Mouse (Mus musculus) frontal cortex, postnatal 36 days (tissue): ENCODE measurements around the gene Donson.
A peak's percentile ranks its signal among the peaks of the same experiment; 100 is the strongest.
"Not testable (repeated sequence)": the region's sequence is repeated elsewhere in the genome, so short reads cannot be mapped to it uniquely, and the experiment has no call there.

Source experiments
- DNase-seq, 2 experiments: peaks; one replicate each; pipeline ENCODE4 v3.0.0; 2022; ENCODE audit warnings: low spot score in 2 of 2

Donson gene

DNA sequence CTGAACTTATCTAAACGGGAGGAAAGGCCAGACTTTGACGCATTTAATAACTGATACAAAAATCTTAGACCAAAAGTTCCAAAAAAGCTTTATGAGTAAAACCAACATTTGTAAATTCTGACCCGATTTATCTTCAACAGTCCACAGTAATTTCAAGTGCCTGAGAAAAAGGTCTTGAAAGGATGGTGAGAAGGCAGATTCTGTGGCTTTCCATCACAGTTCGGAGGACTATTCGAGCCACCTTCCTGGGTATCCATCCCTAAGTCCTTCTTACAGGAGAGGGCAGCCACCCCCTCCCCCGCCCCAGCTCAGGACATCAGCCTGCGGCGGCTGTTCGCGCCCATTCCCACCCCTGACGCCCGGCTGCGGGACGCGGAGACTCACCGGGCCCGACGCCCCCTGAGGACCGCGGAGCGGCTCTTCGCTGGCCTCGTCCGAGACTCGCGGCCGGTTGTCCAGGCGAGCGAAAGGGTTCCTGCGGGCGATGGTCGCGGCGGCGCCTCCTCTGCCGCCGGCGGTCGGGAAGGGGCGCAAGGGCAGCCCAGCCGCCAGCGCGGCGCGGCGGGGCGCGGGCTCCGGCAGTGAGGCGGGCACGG is 449 bp downstream of the Donson start:
- DNase-seq: no peak

DNA sequence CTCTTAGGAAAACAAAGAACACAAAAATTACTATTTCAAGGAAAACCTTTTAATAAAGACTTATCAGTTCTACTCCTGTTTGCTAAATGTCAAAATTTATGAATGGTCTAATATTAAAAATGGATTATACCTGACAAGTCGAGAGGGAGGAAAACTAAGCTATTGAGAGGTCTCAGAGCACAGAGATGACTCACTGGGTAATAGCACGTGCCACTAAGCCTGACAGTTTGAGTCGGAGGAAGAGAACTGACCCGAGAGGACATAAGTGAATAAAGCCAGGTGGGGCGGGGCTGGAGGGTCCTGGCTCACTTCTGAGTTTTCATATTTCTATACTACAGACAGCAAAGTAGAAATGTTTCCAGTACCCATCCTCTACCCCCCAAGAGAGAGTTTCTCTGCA is 2.2 kb downstream of the Donson start:
- DNase-seq: no peak

DNA sequence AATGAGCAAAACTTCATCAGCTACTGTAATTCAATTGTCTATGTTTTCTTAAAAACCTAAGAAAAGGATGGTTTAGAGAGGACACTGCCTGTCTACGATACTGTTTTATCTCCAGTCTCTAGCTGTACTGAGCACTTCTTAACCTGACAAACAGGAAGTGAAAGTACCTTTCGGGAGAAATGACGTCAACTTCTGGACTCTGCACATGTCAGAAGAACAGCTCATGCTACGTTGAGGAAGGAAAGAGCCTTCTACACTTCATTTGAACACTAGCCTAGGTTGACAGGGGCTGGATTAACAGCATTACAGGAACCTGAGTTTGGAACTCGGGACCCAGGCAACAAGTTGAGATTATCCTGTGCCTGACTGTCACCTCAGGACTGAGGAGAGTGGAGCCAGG is 3.0 kb downstream of the Donson start:
- no peak for DNase-seq

DNA sequence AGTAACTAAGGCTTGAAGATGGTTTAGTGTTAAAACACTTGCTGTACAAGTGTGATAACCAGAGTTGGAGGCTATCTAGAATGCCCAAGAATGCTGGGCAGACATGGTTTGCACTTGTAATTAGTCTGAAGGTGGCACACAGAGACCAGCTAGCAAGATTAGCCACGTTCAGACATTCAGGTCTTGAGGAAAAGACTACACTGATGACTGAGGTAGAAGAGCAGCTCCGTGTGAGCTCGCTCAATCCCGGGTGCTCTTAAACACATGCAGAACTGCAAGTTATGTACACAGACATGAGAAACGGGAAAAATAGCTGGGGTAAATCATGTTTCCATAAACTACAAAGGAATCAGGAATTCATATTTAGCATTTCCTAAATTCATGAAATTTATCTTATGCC is 7.9 kb downstream of the Donson start:
- DNase-seq: no peak

DNA sequence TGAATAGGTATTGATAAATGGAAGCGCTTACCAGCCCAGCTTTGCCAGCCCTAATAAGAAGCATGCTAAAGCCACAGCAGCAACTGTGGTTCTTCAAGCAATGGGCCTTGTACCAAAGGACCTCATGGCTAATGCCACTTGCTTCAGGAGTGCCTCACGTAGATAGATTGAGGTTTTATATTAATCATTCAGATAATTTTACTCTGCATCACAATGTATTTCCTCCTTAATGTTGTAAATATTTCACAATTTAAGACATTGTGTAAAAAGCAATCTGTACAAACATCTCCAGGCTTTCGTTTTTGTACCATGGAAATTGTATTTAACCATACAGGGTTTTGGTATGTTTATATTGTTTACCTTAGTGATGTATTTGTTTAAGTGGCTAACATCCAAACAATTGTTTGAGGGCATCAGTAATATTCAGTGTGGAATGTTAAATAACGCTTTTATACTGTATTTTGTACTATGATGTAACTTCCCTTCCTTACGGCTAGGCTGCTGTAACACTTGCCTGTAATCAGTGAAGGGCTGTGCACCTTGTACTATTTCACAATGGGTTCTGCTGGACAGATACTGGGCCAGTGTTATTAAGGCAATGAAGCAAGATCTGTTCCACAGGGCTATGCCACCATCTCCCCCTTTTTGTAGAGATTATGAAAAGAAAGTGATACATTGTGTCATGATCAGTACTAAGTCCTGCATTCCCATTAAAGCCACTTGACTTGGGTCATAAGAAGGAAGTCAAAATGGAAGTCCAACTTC is 10.2 kb downstream of the Donson start:
- DNase-seq: no peak

DNA sequence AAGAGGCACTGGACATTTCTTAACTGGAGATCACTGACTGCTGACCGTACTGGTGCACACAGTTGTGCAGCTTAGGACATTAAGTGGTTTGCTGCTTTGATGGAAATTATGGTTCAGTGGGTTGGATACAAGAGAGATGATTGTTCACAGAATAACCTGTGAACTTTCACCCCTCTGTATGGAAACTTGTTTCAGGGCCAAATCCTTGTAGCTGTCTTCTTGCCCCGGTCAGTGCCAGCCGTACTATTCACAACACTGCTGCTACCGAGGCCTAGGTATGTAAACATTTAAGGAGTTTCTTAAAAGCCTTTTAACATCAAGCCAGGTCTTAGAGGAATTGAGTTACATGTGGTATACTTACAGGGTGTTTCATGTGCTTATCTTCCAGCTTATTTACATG is 14.1 kb downstream of the Donson start:
- no peak for DNase-seq

DNA sequence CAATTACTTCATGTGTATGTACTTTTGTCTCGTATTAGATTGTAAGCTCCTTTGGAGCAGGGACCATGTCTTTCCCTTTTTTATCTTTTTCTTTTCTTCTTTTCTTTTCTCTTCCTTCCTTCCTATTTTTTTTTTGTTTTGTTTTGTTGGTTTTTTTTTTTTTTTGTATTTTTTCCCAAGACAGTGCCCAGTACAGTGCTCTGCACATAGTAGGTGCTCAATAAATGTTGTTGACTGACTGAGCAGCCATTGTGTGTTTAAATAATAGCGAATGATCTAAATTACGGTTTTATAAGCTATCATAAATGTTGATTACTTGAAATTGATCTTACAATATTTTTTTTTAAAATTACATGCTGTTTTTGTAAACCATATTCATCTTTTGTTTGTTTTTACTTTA is 24.8 kb downstream of the Donson start:
- no peak for DNase-seq

DNA sequence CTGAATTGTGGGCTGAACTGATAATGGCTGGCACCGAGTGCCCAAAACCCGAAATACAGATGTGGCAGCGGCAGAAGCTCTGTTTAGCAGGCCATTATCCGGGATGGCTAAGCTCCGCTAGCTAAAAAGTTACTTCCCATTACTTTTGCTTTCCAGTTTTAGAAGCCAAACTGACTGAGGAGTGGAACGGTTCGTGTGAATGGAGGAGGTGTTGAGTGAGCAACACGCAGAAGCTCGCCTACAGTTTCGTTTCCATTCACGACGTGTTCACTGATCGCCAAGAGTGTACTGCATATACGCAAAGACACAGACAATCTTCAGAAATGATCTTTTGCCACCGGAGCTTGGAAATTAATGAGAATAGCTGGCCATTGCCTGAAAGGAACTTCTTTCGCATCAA is 26.2 kb downstream of the Donson start:
- DNase-seq: peak; percentile 20 to 37

DNA sequence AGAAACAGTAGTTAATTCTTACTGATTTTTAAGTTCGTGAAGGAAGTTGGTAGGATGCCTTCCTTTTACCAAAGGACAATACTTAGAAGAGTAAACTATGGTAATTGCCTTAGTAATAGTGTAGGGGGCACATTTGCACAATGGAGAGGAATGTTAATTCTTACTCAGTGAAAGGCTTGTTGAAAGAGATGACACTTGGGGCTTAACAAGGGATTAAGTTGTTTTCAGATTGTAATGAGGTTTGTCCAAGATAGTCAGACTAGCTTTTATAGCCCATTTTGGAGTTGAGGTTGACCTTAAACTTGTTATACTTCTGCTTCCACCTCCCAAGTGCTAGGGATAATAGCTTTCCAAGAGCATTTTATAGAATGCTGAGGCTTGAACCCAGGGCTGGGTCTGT is 27.2 kb downstream of the Donson start:
- no peak for DNase-seq

DNA sequence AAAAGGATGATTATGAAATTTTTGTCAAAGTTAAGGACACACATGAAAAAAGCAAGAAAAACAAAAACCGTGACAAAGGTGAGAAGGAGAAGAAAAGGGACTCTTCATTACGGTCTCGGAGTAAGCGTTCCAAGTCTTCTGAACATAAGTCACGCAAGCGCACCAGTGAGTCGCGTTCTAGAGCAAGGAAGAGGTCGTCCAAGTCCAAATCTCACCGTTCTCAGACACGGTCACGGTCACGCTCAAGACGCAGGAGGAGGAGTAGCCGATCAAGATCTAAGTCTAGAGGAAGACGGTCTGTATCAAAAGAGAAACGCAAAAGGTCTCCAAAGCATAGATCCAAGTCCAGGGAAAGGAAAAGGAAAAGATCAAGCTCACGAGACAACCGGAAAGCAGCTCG is 28.8 kb downstream of the Donson start:
- no peak for DNase-seq

DNA sequence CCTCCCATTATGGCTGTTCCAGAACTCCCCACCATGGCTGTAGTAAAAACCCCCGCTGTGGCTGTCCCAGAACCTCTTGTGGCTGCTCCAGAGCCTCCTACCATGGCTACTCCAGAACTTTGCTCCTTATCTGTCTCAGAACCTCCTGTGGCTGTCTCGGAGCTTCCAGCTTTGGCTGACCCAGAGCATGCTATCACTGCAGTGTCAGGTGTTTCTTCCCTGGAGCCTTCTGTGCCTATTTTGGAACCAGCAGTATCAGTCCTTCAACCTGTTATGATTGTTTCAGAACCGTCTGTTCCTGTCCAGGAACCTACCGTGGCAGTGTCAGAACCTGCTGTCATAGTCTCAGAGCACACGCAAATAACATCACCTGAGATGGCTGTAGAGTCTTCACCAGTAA is 30.1 kb downstream of the Donson start:
- no peak for DNase-seq

DNA sequence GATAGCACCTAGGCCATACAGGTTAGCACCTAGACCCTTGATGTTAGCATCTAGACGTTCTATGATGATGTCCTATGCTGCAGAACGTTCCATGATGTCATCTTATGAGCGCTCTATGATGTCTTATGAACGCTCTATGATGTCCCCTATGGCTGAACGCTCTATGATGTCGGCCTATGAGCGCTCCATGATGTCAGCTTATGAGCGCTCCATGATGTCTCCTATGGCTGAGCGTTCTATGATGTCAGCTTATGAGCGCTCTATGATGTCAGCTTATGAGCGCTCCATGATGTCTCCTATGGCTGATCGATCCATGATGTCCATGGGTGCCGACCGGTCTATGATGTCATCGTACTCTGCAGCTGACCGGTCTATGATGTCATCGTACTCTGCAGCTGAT is 31.3 kb downstream of the Donson start:
- no peak for DNase-seq

DNA sequence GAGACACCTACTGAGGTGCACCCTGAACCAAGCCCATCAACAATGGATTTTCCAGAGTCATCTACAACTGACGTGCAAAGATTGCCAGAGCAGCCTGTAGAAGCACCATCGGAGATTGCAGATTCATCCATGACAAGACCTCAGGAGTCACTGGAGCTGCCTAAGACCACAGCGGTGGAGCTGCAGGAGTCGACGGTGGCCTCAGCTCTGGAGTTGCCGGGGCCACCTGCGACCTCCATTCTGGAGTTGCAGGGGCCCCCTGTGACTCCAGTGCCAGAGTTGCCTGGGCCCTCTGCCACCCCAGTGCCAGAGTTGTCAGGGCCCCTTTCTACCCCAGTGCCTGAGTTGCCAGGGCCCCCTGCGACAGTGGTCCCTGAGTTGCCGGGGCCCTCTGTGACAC is 33.3 kb downstream of the Donson start:
- no peak for DNase-seq

DNA sequence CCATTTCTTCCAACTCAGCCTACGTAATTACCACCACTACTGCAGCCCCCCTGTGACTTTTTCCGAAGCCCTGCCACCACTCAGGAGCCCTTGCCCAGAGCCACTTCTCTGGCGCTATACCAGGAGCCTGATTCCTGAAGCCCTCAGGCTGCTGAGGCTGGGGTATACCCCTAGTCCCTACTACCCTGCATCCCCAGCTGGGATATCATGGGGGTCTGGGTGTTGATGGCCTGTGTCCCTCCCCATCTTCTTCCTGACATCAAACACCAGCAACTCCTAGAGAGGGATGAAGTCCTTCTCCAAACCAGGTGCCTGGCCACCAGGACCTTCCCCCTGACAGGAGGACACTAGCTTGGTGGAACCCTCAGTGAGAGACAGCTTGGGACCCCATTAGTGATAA is 36.4 kb downstream of the Donson start:
- DNase-seq: no peak

DNA sequence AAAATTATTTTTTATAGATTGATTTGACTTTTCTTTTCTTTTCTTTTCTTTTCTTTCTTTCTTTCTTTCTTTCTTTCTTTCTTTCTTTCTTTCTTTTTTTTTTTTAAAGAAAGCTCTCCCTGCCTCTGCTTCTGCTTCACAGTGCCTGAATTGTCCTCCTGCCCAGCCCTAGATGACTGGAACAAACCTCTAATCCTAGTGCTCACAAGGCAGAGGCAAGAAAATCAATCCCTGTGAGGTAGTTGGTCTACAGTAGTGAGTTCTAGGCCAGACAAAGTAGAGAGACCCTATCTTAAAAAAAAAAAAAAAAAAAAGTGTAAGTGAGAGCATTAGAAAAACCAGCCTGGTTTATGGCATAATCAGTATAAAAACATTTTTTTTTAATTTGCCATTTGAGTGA is 38.8 kb downstream of the Donson start:
- no peak for DNase-seq

DNA sequence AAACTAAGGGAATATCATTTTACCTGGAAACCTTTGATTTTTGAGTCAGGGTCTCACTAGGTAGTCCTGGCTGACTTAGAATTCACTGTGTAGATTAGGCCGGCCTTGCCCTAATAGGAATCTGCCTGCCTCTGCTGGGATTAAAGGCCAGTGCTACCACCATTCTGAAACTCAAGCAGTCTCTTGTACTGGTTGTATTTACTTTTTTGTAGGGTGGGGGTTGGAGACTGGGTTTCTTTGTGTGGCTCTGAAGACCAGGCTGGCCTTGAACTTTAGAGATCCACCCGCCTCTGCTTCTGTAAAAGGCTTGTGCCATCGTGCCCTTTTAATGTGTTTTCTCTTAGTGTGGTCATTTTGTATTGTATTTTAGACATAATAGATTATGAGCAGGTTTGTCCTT is 39.3 kb downstream of the Donson start:
- no peak for DNase-seq

DNA sequence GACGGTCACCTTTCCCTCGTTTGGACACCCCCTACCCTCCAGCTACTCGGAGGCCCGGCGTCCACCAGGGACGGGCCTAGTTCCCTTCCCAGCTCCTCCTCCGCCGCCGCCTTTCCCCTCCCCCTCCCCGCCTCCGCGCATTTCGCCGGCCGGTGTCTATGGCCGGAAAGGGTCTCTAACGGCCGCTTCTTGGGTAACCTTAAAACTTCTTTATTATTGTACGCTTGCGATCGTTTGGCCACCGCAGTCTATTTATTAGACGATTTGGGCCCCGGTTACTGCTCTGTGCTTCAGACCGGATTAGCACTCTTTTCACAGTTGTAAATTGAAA is 40.4 kb downstream of the Donson start:
- DNase-seq: peak; percentile 53 to 68

DNA sequence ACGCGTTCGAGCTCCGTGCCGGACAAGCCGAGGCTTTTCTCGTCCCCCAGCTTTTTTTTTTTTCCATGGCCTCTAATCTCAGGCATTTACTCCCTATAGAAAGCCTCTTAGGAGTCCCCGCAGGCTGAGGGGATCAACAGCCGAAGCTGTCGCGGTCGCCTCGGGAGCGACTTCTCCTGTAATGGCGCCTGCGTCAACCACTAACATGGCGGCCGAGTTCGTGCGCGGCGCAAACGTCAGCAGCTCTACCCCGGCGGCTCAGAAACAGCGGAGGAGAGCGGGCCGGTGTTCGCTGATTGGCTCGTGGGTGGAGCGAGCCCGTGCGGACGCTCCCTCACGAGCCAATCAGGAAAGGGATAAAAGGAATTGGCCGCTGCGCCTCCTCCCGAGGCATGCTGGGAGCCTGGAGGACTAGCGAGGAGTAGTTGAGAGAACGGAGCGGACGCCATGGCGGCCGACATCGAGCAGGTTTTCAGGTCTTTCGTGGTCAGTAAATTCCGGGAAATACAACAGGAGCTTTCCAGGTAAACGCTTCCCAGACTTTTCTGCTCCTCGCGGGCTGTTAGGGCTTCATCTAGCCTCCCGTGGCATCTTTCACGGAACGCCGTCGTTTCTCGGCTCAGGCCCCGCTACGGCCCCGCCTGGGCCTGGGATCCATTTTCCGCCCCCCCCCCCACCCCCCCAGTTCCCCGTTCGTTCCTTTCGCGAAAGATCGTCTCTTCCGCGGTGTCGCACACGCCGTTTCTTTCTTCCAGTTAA is 40.9 kb downstream of the Donson start, which contains the start of gene Son:
Gene Son (plus strand): TSS at position 46 of the 759 bp plus-strand sequence.
- peak; percentile 97 for DNase-seq

DNA sequence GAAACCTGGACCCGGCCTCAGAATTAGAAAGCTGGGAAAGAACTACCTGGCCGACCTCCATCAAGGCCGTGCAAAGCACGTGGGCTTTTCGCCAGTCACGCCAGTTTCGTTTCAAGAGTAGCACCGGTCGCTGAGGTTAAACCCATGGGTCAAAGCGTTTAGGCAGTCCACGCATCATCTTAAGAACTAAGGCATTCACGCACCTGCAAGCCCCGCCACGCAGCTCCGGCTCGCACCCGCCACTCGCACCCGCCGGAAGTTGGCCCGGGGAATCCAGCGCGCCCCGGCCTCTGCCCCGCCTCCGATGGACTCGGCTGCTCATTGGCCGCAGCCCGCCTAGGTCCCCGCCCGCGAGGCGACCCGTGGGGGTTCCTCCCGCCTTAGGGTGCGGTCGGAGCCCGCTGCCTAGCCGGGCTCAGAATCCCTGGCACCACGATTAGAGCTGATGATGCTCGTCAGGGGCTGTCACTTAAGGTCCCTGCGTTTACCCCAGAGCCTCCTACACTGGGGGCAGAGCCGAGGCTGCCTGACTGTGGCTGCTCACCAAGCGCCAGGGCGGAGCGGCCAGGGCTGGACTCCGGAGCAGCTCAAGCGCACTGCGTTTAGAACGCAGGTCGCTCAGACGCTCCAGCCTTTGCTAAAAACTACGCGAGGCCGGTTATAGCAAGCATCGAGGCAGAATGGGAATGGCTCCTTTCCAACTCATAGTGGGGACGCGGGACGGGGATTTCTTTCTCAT is 41.7 kb downstream of the Donson start, which contains the start of gene Gart:
Gene Gart (minus strand): TSS at position 272 of the 739 bp plus-strand sequence.
- DNase-seq: peak; percentile 92 to 93

DNA sequence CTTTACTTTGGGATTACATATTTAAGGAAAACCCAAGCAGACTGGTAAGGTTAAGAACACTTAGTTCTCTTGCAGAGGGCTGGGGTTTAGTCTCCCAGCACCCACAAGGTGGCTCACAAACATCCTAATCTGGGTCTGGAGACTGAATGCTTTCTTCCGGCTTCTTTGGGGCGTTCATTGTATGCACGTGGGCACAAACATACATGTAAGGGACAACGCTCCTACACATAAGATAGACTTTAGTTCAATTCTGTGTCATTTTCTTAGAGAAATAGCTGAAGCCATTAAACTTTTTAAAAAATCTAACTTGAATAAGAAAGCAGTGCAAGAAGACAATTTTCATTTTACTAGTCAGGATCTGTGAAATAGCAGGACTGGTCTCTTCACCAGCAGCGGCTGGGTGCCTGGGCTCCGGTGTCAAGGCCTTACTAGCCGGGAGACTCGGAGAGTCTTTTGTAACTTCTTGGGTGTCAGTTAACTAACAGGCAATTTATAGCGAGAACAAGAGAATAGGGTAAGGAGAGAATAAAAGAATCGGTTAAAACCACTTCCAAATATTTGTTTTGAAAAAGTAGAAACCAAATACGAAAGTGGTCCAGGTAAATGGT is 42.5 kb downstream of the Donson start:
- DNase-seq: no peak

DNA sequence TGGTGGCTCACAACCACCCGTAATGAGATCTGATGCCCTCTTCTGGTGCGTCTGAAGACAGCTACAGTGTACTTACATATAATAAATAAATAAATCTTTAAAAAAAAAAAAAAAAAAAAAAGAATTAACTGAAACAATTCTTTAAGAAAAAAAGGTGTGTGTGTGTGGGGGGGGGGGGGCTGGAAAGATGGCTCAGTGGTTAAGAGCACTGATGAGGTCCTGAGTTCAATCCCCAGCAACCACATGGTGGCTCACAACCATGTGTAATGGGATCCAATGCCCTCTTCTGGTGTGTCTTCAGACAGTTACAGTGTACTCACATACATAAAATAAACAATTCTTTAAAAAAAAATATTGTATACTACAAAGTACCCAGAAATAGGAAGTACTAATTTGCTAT is 43.1 kb downstream of the Donson start:
- not testable (repeated sequence) for DNase-seq

DNA sequence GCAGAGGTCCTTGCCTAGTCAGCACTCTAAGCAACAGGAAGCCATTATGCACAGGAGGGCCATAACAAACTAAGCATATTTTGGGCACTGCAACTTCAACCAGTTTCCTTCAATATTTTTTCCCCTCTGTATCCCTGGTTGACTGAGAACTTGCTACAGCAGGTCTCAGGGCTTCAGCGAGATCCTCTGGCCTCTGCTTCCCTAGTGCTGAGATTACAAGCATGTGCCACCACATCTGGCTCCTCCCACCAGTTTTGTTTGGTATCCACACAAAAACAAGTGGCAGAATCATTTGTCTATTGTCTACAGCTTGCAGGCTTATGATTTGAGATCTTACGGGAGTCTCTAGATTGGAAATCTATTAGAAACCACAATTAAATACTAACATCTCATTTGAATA is 43.7 kb downstream of the Donson start:
- no peak for DNase-seq
